Comparison of ENCODE assay signal across 22 mouse cellular contexts in the genomic region with DNA sequence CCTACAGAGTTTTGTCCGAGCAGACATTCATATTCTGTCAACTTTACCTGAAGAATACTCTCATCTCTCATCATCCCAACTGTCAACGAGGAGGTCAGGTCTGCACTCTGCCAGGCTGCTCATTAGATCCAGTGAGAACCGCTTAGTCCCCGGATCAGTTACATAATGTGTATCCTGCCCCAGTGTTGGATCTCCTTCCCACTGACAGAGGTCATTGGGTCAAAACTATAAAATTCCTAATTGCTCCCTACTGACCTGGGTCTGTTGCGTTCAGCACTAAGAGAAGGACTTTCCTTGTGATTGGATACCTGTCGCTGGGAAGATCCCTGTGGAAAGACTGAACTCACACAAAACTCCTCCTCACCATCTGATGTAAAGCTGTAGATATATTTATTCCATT. TPM values are rescaled to one million over a fixed set of nuclear protein-coding genes. Genes with fewer than 3 reads are reported as not detected.
DNase-seq lines count a peak whose midpoint lies in the region; ATAC-seq lines count a peak whose summit lies in the region.
"Had no signal": no experiment of that assay in that cellular context is flagged by ENCODE, and none has a peak within 500 bp of the region (broad histone marks: within the 10 kb centered on the region; RNA-seq: fewer than 3 reads in every experiment).

No protein-coding gene starts in this region.

- no peak overlapping the region for H3K4me3 ChIP-seq in kidney, embryonic 15.5 days (replicated peaks)
- H3K4me3 ChIP-seq: hindbrain, embryonic 15.5 days; limb, embryonic 15.5 days; midbrain, embryonic 12.5 days had no signal

- no peak for DNase-seq in kidney, postnatal 10 days
- DNase-seq in embryo, embryonic 11 days, result peak; percentile 50
- peak; percentile 56 for DNase-seq in forelimb bud, embryonic 11.5 days (ENCODE audit: low read depth, low spot score)
- peak; percentile 12 for DNase-seq in yolk sac, embryonic 10.5 days (ENCODE audit: low spot score)
- no peak for DNase-seq in spleen, postnatal 4 days (ENCODE audit: low spot score in 2 of 2)
- no peak for DNase-seq in heart, adult 8-10 months (ENCODE audit: low spot score)
- DNase-seq: cerebellum, postnatal 10 days; forebrain, postnatal 0 days; heart, postnatal 14 days; liver, postnatal 0 days; lung, postnatal 36 days; right cerebral cortex, postnatal 4 days had no signal

- no peaks in the 10 kb centered on the region for H3K36me3 ChIP-seq in kidney, embryonic 15.5 days
- H3K36me3 ChIP-seq: hindbrain, embryonic 15.5 days; limb, embryonic 15.5 days; midbrain, embryonic 12.5 days had no signal

- H3K9ac ChIP-seq in kidney, embryonic 15.5 days, result no peak overlapping the region
- H3K9ac ChIP-seq: forebrain, postnatal 0 days; hindbrain, embryonic 15.5 days; limb, embryonic 15.5 days; liver, postnatal 0 days; midbrain, embryonic 12.5 days had no signal

- 0 out of 2 replicates have a peak overlapping the region, but pooled peaks have one; percentile 20 for H3K4me2 ChIP-seq in kidney, embryonic 15.5 days
- H3K4me2 ChIP-seq: hindbrain, embryonic 15.5 days; limb, embryonic 15.5 days; midbrain, embryonic 12.5 days had no signal

- H3K27ac ChIP-seq in kidney, embryonic 15.5 days, result no peak overlapping the region
- H3K27ac ChIP-seq: hindbrain, embryonic 15.5 days; limb, embryonic 15.5 days; midbrain, embryonic 12.5 days had no signal

- no peaks in the 10 kb centered on the region for H3K27me3 ChIP-seq in kidney, embryonic 15.5 days
- H3K27me3 ChIP-seq: hindbrain, embryonic 15.5 days; limb, embryonic 15.5 days; midbrain, embryonic 12.5 days had no signal

- peaks cover 9% of the 10 kb centered on the region for H3K4me1 ChIP-seq in kidney, embryonic 15.5 days
- H3K4me1 ChIP-seq: hindbrain, embryonic 15.5 days; midbrain, embryonic 12.5 days had no signal

- 13% methylated on average over 6 of the region's 6 CpGs for WGBS in kidney, embryonic 15.5 days

- peak; percentile 82 for ATAC-seq in kidney, embryonic 15.5 days (replicated peaks; ENCODE audit: low FRiP score)
- ATAC-seq: forebrain, postnatal 0 days; intestine, postnatal 0 days; liver, postnatal 0 days had no signal

- no peaks in the 10 kb centered on the region for H3K9me3 ChIP-seq in kidney, embryonic 15.5 days (replicated peaks)
- H3K9me3 ChIP-seq: hindbrain, embryonic 15.5 days; limb, embryonic 15.5 days; midbrain, embryonic 12.5 days had no signal

RNA-seq across cellular contexts. Expression of gene Mepe, which starts 34.1 kb away (rescaled TPM):
- 0.15 TPM in 1 of 2 replicates, not detected in the other for polyA plus RNA-seq in kidney, embryonic 15.5 days (2015; fragmentation: Nextera tagmentation; extraction: Ambion mirVana)
- total RNA-seq in heart, adult 8-10 months (2022), result not detected
- total RNA-seq: adrenal gland, postnatal 4 days; gastrocnemius, postnatal 4 days; heart, postnatal 14 days; left cerebral cortex, adult 8-10 months had no signal
- polyA plus RNA-seq: forebrain, postnatal 0 days; heart, embryonic 11.5 days; hindbrain, embryonic 15.5 days; intestine, postnatal 0 days; liver, postnatal 0 days; midbrain, embryonic 12.5 days; neural tube, embryonic 14.5 days had no signal

Comparison
In these comparisons a context has a peak if more than half of its experiments do, and no peak if none do; other contexts are left out.
1. DNase-seq: peak in embryo, embryonic 11 days (single experiment), forelimb bud, embryonic 11.5 days (single experiment) and yolk sac, embryonic 10.5 days (single experiment); none in kidney, postnatal 10 days (single experiment), spleen, postnatal 4 days (0 of 2) and heart, adult 8-10 months (single experiment).